Mouse (Mus musculus) G1E (cell line): ENCODE measurements around the gene Zmym2.

Experiments
- CTCF ChIP-seq: IDR thresholded peaks from 2 replicates; pipeline ENCODE4 v1.5.1; 2012; ENCODE audit warnings: low read depth, low read length, inconsistent platforms, mixed read lengths
- GATA1 ChIP-seq: IDR thresholded peaks from 2 replicates; pipeline ENCODE4 v1.6.1; 2012; ENCODE audit warnings: borderline replicate concordance, low read length, inconsistent platforms, mixed read lengths

GRCm38 (mm10) chr14:56888416-56888815 lies 2.0 kb downstream of the Zmym2 start:
- TF ChIP-seq GATA1, result no peak
- TF ChIP-seq CTCF, result no peak
